Mouse (Mus musculus) kidney, embryonic 15.5 days (tissue): ENCODE measurements around the gene Milr1. TPM values are rescaled to one million over a fixed set of nuclear protein-coding genes. Genes with fewer than 3 reads are reported as not detected.

Source experiments
- ATAC-seq: fragments of 200-750 bp; cut with Nextera tagmentation; replicated peaks from 2 replicates; pipeline ENCODE4 v1.8.0; 2017; ENCODE audit warnings: moderate TSS enrichment; ENCODE audit not compliant: low FRiP score
- H3K27ac ChIP-seq: fragments of 300-500 bp; sonication (generic); 2 replicates; pipeline ENCODE4 v1.5.1; 2015; ENCODE audit warnings: mild to moderate bottlenecking, inconsistent platforms
- H3K27me3 ChIP-seq: fragments of 300-500 bp; sonication (generic); 2 replicates; pipeline ENCODE4 v1.6.1; 2015; ENCODE audit warnings: inconsistent platforms
- H3K36me3 ChIP-seq: fragments of 300-500 bp; sonication (generic); 2 replicates; pipeline ENCODE4 v1.6.1; 2015; ENCODE audit warnings: inconsistent platforms
- H3K4me1 ChIP-seq: fragments of 300-500 bp; sonication (generic); 2 replicates; pipeline ENCODE4 v1.6.1; 2015; ENCODE audit warnings: inconsistent platforms
- H3K4me2 ChIP-seq: fragments of 300-500 bp; sonication (generic); 2 replicates; pipeline ENCODE4 v1.6.1; 2015; ENCODE audit warnings: moderate library complexity, mild to moderate bottlenecking, inconsistent platforms
- H3K4me3 ChIP-seq: fragments of 300-500 bp; sonication (generic); replicated peaks from 2 replicates; pipeline ENCODE4 v1.5.1; 2015; ENCODE audit warnings: mild to moderate bottlenecking, inconsistent platforms
- H3K9ac ChIP-seq: fragments of 300-500 bp; sonication (generic); 2 replicates; pipeline ENCODE4 v1.6.1; 2015; ENCODE audit warnings: mild to moderate bottlenecking, inconsistent platforms
- H3K9me3 ChIP-seq: fragments of 300-500 bp; sonication (generic); replicated peaks from 2 replicates; pipeline ENCODE4 v1.6.1; 2016; ENCODE audit warnings: inconsistent platforms
- WGBS: fragments of 180-500 bp; shearing (Covaris S2); methylation state at CpG from one replicate; pipeline ENCODE4 v1.1.7; 2015; ENCODE audit warnings: mixed read lengths; 5-methylcytosine and 5-hydroxymethylcytosine counted together
- polyA plus RNA-seq: library from polyadenylated mRNA; unstranded; fragments of >200 nt; fragmentation: Nextera tagmentation; extraction: Ambion mirVana; gene quantifications from 2 replicates; pipeline ENCODE4 v1.2.1, GENCODE M21; 2015

The Milr1 gene
- polyA plus RNA-seq, 1 experiment from 2014 or later: 1.7 TPM

DNA sequence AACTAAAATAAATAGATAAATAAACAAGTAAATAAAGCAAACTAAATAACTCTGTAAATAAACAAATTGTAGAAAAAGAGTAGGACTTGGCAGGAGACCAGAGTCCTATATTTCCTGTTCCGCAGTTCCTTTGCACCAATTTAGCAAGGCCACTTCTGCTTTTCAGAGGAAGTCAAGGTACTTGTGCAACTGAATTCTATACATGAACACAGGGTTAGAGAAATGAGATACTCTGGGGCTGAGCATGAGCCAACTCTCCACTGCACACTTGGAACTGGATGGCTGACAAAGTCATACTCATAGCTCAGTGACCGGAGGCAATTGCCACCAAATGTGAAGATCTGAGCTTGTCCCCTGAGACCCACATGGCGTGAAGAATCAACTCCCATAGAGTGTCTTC lies 8.0 kb downstream of the Milr1 start:
- Histone ChIP-seq H3K4me3 (no peak overlapping the region), H3K4me2 (no peak overlapping the region), H3K27me3 (no peaks in the 10 kb centered on the region), H3K9ac (no peak overlapping the region), H3K27ac (no peak overlapping the region), H3K9me3 (no peaks in the 10 kb centered on the region), H3K36me3 (no peaks in the 10 kb centered on the region), H3K4me1 (peaks cover 17% of the 10 kb centered on the region)
- WGBS: 92% methylated on average over 3 of the region's 3 CpGs
- no peak for ATAC-seq

DNA sequence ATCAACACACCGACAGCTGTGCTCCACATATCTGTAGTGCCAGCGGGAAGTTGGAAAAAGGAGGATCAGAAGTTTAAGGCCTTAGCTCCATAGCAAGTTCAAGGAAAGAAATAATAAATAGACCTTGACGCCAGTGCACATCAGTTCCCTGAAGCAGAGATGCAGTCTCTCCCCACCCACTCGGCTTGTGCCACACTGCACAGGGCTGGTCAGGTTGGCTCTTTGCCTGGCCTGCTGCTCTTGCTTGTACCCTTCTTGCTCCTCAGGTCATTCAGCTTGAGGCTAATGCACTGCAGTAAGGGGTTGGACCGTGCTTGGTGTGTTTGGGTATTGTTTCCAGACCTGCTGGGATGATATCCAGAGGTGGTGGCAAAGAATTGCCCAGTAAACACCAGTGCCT lies 9.5 kb downstream of the Milr1 start:
- H3K9ac ChIP-seq: no peak overlapping the region
- no peaks in the 10 kb centered on the region for H3K27me3 ChIP-seq
- peaks cover 17% of the 10 kb centered on the region for H3K4me1 ChIP-seq
- H3K9me3 ChIP-seq: no peaks in the 10 kb centered on the region
- H3K27ac ChIP-seq: no peak overlapping the region
- H3K36me3 ChIP-seq: 0 out of 2 replicates have a peak, but pooled peaks cover 8% of the 10 kb centered on the region
- no peak for ATAC-seq
- 89% methylated on average over 5 of the region's 5 CpGs for WGBS
- no peak overlapping the region for H3K4me2 ChIP-seq
- no peak overlapping the region for H3K4me3 ChIP-seq

DNA sequence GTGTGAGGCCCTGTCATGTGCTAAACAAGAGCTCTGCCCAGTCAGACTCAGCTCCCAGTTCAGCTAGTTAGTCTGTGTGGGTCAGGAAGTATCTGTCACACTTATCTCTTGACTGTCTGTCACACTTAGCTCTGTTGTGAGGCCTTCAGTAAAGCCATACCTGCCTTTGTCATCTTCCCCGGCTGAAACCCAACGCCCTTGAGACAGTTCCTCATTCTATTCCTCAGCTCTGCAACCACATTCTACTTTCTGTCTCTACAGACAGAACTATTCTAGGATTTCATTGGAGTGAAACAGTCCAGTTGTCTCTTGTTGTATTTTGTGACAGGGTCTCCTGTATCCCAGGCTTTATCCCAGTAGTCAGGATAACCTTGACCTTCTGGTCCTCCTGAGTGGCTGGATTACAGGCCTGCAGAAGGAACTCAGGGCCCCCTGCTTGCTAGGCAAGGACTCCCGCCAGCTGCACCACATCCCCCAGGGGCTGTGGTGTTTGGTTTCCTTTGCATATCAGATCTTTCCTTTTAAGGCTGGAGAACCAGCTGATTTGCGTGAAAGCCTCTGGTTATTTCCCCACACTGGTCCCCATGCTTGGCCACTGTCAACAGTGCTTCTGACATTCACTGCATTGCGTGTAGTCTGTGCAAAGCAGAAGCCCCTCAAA lies 11.2 kb downstream of the Milr1 start:
- Histone ChIP-seq H3K9me3 (no peaks in the 10 kb centered on the region), H3K27ac (peak overlapping the region; percentile 91), H3K4me1 (peaks cover 17% of the 10 kb centered on the region), H3K36me3 (peaks cover 24% of the 10 kb centered on the region), H3K27me3 (no peaks in the 10 kb centered on the region), H3K4me2 (no peak overlapping the region), H3K9ac (no peak overlapping the region), H3K4me3 (no peak overlapping the region)
- WGBS: 18% methylated on average over 5 of the region's 5 CpGs
- ATAC-seq: peak; percentile 84

DNA sequence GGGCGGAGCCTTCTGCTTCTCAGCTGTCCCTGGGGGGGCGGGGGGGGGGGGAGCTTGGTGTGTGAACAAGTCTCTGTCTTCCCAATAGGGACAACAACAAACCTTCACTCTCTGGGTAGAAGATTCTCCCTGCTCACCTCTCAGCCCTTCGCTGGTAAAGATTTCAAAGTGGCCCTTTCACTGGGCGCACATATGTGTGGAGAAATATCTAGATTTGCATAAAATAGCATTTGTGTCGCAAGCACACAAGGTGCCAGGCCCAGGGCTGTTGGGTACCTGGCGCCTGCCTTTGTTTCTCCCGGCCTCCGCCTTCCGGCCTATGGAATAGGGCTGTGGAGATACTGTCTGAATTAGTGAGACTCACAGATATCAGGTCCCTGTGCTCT lies 11.8 kb downstream of the Milr1 start:
- H3K27ac ChIP-seq: peak overlapping the region; percentile 91
- H3K9ac ChIP-seq: no peak overlapping the region
- peaks cover 29% of the 10 kb centered on the region for H3K36me3 ChIP-seq
- peaks cover 17% of the 10 kb centered on the region for H3K4me1 ChIP-seq
- H3K27me3 ChIP-seq: no peaks in the 10 kb centered on the region
- no peak overlapping the region for H3K4me2 ChIP-seq
- 0 out of 2 replicates have a peak, but pooled peaks cover 3% of the 10 kb centered on the region for H3K9me3 ChIP-seq
- H3K4me3 ChIP-seq: no peak overlapping the region
- peak; percentile 34; the same call in 1 of the 2 replicates for ATAC-seq
- WGBS: 72% methylated on average over 9 of the region's 9 CpGs

- Histone ChIP-seq H3K27ac (no peak overlapping the region), H3K4me2 (no peak overlapping the region), H3K27me3 (no peaks in the 10 kb centered on the region), H3K36me3 (peaks cover 68% of the 10 kb centered on the region), H3K9ac (no peak overlapping the region), H3K4me3 (no peak overlapping the region), H3K9me3 (0 out of 2 replicates have a peak, but pooled peaks cover 3% of the 10 kb centered on the region), H3K4me1 (peaks cover 16% of the 10 kb centered on the region)
- ATAC-seq: no peak
- WGBS: 76% methylated on average over 4 of the region's 4 CpGs
Observed at GRCm38 (mm10) chr11:106766611-106767162, 15.7 kb downstream of the Milr1 start.

DNA sequence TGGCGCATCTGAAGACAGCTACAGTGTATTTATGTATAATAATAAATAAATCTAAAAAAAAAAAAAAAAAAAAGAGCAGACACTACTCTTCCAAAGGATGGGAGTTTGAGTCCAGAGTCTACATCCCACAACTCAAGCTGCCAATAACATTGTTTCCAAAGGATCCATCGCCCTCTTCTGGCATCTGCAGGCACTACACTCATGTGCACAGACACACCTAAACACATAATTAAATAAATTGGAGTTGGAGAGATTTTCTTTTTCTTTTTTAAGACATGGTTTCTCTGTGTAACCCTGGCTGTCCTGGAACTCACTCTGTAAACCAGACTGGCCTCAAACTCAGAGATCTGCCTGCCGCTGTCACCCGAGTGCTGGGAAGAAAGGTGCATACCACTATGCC lies 16.5 kb downstream of the Milr1 start:
- no peak overlapping the region for H3K4me3 ChIP-seq
- H3K9ac ChIP-seq: no peak overlapping the region
- no peaks in the 10 kb centered on the region for H3K27me3 ChIP-seq
- H3K36me3 ChIP-seq: peaks cover 77% of the 10 kb centered on the region
- 0 out of 2 replicates have a peak, but pooled peaks cover 3% of the 10 kb centered on the region for H3K9me3 ChIP-seq
- WGBS: 89% methylated on average over 4 of the region's 4 CpGs
- peaks cover 8% of the 10 kb centered on the region for H3K4me1 ChIP-seq
- ATAC-seq: no peak
- no peak overlapping the region for H3K27ac ChIP-seq
- H3K4me2 ChIP-seq: no peak overlapping the region

DNA sequence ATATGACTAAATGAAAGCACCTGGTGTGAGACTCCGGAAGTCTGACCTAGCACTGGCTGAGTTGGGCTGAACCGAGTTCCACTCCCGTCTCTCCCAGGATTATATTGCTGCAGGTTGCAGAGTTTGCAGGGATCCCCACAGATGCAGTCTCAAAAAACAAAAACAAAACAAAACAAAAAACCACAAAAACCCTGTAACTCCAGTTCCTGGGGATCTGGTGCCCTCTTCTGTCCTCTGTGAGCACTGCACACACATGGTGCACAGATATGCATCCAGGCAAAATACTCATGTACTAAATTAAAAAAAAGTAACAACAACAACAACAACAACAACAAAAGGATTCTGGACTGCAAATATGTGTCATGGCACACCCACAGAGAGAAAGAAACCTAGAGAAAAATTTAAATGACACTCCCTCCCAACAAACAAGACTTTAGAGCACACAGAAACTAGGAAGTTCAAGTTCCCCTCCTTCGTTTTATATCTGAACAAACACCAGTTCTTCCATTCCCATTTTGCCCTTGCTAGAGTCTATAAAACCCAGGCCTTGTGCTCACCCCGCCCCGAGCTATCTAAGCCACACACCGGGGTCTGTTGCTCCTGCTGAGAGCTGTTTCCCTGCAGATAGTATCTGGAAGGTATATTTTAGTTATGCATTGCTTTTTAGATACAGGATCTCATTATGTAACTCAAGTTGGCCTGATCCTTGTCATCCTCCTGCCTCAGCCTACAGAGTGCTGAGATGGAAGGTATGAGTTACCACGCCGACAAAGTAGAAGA lies 19.4 kb downstream of the Milr1 start:
- 95% methylated on average over 9 of the region's 9 CpGs for WGBS
- Histone ChIP-seq H3K4me2 (no peak overlapping the region), H3K9ac (no peak overlapping the region), H3K36me3 (peaks cover 97% of the 10 kb centered on the region), H3K27me3 (no peaks in the 10 kb centered on the region), H3K27ac (no peak overlapping the region), H3K4me1 (no peaks in the 10 kb centered on the region), H3K9me3 (0 out of 2 replicates have a peak, but pooled peaks cover 3% of the 10 kb centered on the region), H3K4me3 (no peak overlapping the region)
- ATAC-seq: no peak

DNA sequence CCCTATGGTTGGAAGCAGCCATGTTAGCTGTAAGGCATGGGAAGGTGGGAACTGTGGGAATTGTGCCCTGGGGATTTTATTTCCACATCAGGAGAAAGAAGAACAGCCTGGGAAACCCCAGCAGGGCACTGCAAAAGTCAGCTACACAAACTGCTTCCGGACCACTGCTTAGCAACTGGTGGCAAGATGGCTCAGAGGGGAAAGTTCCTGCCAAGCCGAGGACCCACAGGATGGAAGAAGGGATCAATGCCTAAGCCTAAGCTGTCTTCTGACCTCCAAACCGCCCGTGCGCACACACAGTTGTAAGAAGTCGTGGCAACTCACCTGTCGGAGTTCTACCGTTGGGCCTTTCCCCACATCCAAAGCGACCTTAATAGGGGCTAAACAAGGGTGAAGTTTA lies 22.0 kb downstream of the Milr1 start:
- no peak overlapping the region for H3K27ac ChIP-seq
- H3K9ac ChIP-seq: no peak overlapping the region
- WGBS: 90% methylated on average over 9 of the region's 9 CpGs
- no peaks in the 10 kb centered on the region for H3K9me3 ChIP-seq
- no peak overlapping the region for H3K4me2 ChIP-seq
- no peaks in the 10 kb centered on the region for H3K27me3 ChIP-seq
- no peak for ATAC-seq
- peaks cover 93% of the 10 kb centered on the region for H3K36me3 ChIP-seq
- peaks cover 8% of the 10 kb centered on the region for H3K4me1 ChIP-seq
- H3K4me3 ChIP-seq: no peak overlapping the region

DNA sequence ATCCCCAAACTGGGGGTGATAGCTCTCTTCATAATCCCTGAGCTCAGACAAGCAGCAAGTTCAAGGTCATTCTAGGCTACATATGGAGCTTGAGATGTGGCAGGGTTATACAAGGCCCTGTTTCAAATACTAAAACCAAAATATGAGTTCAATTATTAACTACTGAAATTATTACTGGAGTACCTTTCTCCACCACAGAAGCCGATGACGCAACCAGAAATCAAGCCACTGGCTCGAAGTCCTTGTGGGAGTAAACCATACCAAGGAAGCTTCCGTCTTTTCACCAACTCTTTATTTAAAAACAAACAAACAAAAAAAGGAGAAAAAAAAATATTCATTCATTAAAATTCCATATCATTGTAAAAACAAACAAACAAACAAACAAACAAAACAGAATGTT lies 25.9 kb downstream of the Milr1 start:
- H3K27me3 ChIP-seq: no peaks in the 10 kb centered on the region
- no peak overlapping the region for H3K4me2 ChIP-seq
- no peak for ATAC-seq
- no peaks in the 10 kb centered on the region for H3K9me3 ChIP-seq
- no peak overlapping the region for H3K27ac ChIP-seq
- no peak overlapping the region for H3K4me3 ChIP-seq
- H3K9ac ChIP-seq: no peak overlapping the region
- peaks cover 17% of the 10 kb centered on the region for H3K4me1 ChIP-seq
- WGBS: 85% methylated on average over 4 of the region's 4 CpGs
- H3K36me3 ChIP-seq: peaks cover 73% of the 10 kb centered on the region

DNA sequence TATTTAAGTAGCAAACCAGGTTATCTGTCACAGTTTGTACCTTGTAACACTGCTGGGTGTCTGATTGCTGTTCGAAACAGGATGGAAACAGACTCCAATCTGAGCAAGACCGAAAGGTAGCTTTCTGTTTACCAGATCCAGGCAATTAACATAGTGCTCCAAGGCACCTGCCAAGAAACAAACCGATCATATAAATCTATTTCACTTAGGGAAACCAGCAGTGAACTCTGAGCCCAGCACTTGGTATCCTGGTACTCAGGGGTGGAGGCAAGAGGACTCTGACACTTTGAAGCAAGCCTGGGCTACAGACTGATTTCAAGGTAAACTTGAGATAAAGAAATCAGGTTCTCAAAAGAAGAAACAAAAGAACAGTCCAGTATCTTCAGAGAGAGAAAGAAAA lies 26.4 kb downstream of the Milr1 start:
- no peak overlapping the region for H3K9ac ChIP-seq
- H3K36me3 ChIP-seq: peaks cover 73% of the 10 kb centered on the region
- no peak overlapping the region for H3K4me3 ChIP-seq
- peak overlapping the region; percentile 23; the same call in 1 of the 2 replicates for H3K4me2 ChIP-seq
- H3K9me3 ChIP-seq: no peaks in the 10 kb centered on the region
- H3K4me1 ChIP-seq: peaks cover 17% of the 10 kb centered on the region
- H3K27me3 ChIP-seq: no peaks in the 10 kb centered on the region
- WGBS: 92% methylated on average over 3 of the region's 3 CpGs
- H3K27ac ChIP-seq: no peak overlapping the region
- ATAC-seq: no peak

DNA sequence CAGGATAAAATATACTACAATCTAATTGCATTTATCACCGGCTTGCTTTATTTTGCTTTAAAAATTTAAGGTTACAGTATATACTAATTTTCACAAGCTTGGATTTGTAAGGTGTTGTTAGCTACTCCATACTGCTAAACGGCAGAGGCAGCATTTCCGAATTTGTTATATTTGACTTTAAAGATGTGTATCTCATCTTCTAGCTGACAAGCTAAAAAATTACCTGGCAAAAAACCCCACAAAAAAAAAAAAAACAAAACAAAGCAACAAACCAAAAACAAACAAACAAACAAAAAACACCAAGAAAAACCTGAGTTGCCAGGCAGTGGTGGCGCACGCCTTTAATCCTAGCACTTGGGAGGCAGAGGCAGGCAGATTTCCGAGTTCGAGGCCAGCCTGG lies 27.1 kb downstream of the Milr1 start:
- WGBS: 94% methylated on average over 7 of the region's 7 CpGs
- Histone ChIP-seq H3K27me3 (no peaks in the 10 kb centered on the region), H3K36me3 (peaks cover 73% of the 10 kb centered on the region), H3K27ac (no peak overlapping the region), H3K4me2 (peak overlapping the region; percentile 82), H3K4me3 (peak overlapping the region; percentile 89), H3K4me1 (peaks cover 17% of the 10 kb centered on the region), H3K9me3 (no peaks in the 10 kb centered on the region), H3K9ac (no peak overlapping the region)
- no peak for ATAC-seq
